Mouse (Mus musculus) intestine, postnatal 0 days (tissue): ENCODE measurements around the gene Tmem40. TPM values are rescaled to one million over a fixed set of nuclear protein-coding genes. Genes with fewer than 3 reads are reported as not detected.

Source experiments
- ATAC-seq: fragments of 200-750 bp; cut with Nextera tagmentation; 2 replicates; pipeline ENCODE4 v1.8.0; 2017; ENCODE audit warnings: mild to moderate bottlenecking, moderate TSS enrichment, moderate library complexity
- H3K27ac ChIP-seq: fragments of 300-500 bp; sonication (generic); 2 replicates; pipeline ENCODE4 v1.5.1; 2014; ENCODE audit warnings: mild to moderate bottlenecking, low read depth, low read length, moderate library complexity
- H3K27me3 ChIP-seq: fragments of 300-500 bp; sonication (generic); replicated peaks from 2 replicates; pipeline ENCODE4 v1.6.1; 2014; ENCODE audit warnings: low read length, mixed read lengths; ENCODE audit not compliant: control insufficient read depth, insufficient read depth
- H3K36me3 ChIP-seq: fragments of 300-500 bp; sonication (generic); 2 replicates; pipeline ENCODE4 v1.6.1; 2014; ENCODE audit warnings: mild to moderate bottlenecking, moderate library complexity; ENCODE audit not compliant: control insufficient read depth, insufficient read depth
- H3K4me1 ChIP-seq: fragments of 300-500 bp; sonication (generic); replicated peaks from 2 replicates; pipeline ENCODE4 v1.6.1; 2014; ENCODE audit warnings: antibody characterized with exemption, low read length, mixed read lengths; ENCODE audit not compliant: control insufficient read depth, insufficient read depth
- H3K4me2 ChIP-seq: fragments of 300-500 bp; sonication (generic); replicated peaks from 2 replicates; pipeline ENCODE4 v1.6.1; 2014; ENCODE audit warnings: low read depth, mild to moderate bottlenecking, moderate library complexity
- H3K4me3 ChIP-seq: fragments of 300-500 bp; sonication (generic); 2 replicates; pipeline ENCODE4 v1.5.1; 2014; ENCODE audit warnings: low read depth, low read length
- H3K9ac ChIP-seq: fragments of 300-500 bp; sonication (generic); 2 replicates; pipeline ENCODE4 v1.6.1; 2014; ENCODE audit warnings: mild to moderate bottlenecking, low read depth, low read length
- H3K9me3 ChIP-seq: fragments of 300-500 bp; sonication (generic); 2 replicates; pipeline ENCODE4 v1.6.1; 2016; ENCODE audit warnings: mixed run types; ENCODE audit not compliant: control insufficient read depth
- CTCF ChIP-seq: sonication (generic); IDR thresholded peaks from 2 replicates; pipeline ENCODE4 v1.5.1; 2016; ENCODE audit warnings: low read depth, mild to moderate bottlenecking, control low read depth, antibody characterized with exemption, moderate library complexity
- WGBS: fragments of 180-500 bp; shearing (Covaris S2); extraction: QIAGEN DNeasy Blood & Tissue Kit; methylation state at CpG from one replicate; pipeline ENCODE4 v1.1.7; 2014; 5-methylcytosine and 5-hydroxymethylcytosine counted together
- polyA plus RNA-seq: library from polyadenylated mRNA; unstranded; fragments of >200 nt; fragmentation: Nextera tagmentation; extraction: Ambion mirVana; gene quantifications from 2 replicates; pipeline ENCODE4 v1.2.1, GENCODE M21; 2015

The Tmem40 gene
- polyA plus RNA-seq = 0.17 and 0.43 TPM in 2 replicates

DNA sequence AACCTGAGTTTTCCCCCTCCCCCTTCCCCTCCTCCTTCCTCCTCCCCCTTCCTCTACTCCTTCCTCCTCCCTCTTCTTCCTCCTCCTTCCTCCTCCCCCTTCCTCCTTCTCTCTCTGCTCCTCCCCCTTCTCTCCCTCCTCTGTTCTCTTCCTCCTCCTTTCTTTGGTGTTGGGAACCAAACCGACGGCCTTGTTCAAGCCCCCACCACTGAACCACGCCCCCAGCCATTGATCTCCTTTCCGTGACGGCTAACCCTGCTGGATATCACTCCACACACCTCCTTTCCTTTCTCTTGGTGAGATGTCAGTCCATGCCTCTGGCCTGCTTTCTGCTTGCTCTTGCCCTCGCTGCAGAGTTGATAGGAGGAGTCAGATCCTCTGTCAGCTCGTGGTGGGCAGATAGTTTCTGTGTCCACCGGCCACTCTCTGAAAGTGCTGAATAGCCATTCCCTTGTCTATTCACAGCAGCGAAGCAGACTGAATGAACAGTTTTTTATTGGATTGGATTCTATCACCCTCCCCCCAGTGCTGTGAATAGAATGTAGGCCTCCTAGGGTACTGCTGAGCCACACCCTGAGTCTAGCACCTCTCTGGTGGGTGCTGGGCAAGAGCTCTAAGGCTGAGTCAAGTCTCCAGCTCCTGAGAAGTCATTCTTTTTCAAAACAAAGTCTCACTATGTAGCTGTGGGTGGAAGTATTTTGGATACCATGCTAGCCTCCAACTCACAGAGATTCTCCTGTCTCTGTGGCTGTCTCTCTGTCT lies at the start of gene Tmem40:
Gene Tmem40 (minus strand): TSS at position 416 of the 762 bp plus-strand sequence.
- Histone ChIP-seq H3K4me1 (no peaks in the 10 kb centered on the region), H3K9ac (no peak within 1 kb of the TSS), H3K27ac (no peak within 1 kb of the TSS), H3K36me3 (no peaks in the 10 kb centered on the region), H3K9me3 (no peaks in the 10 kb centered on the region), H3K27me3 (no peaks in the 10 kb centered on the region), H3K4me2 (0 out of 2 replicates have a peak within 1 kb of the TSS, but pooled peaks have one; percentile 3), H3K4me3 (no peak within 1 kb of the TSS)
- no peak for TF ChIP-seq CTCF
- 9% methylated on average over 9 of the region's 9 CpGs for WGBS
- no peak for ATAC-seq

DNA sequence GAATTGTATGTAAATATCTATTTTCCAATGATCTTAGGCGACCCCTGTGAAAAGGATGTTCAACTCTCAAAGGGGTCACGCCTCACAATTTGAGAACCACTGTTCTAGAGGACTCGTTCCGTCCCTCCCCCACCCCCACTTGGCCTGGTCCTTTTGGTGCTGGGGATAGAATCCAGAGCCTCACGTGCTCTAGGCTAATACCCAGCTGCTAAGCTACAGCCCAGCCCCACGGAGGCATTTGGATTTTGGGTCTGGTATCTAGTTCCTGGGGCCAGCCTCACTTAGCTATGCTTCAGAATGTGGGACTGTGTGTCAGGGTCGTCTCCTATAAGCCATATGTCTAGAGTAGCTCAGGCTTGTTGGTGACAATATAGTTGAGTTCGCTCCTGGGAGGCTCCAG lies 49.4 kb upstream of the Tmem40 start:
- Histone ChIP-seq H3K4me1 (peaks cover 4% of the 10 kb centered on the region; the same call in 1 of the 2 replicates), H3K9me3 (no peaks in the 10 kb centered on the region), H3K36me3 (peaks cover 7% of the 10 kb centered on the region), H3K4me3 (no peak overlapping the region), H3K9ac (no peak overlapping the region), H3K4me2 (no peak overlapping the region), H3K27ac (no peak overlapping the region), H3K27me3 (no peaks in the 10 kb centered on the region)
- ATAC-seq = no peak
- WGBS = 70% methylated on average over 8 of the region's 8 CpGs
- no peak for TF ChIP-seq CTCF

DNA sequence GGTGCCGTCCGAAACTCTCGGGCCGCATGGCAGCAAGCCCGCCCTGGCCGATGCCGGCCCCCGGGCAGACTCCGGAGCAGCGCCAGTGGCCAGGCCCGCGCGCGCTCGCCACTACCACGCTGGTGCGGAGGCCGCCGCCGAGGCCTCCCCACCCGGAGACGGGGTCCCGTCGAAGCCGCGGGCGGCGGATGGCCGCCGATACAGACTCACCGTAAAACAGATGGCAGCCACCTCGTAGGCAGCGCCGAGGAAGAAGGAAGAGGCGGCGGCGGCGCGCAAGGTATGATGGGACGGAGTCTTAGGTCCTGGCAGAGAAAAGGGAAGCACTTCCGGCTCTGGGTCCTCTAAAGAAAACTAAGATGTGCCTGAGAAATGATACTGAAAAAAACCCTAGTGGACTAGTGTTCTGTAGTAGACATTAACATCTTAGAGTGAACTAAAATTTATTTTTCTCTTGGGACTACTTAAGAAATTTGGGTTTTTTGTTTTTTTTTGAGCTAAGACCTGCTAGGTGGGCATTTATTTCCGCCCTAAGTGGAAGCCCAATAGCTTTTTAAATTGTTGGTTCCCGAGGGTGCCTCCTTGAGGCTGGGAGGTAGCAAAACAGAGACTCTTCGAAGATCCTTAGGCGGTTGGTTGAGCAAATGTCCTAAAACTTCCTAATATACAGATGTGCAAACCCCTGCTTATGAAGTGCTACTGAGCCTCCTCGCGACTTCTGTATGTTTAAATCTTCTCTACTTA lies 46.5 kb upstream of the Tmem40 start, which contains the start of gene Rpl32:
Gene Rpl32 (minus strand): TSS at position 260 of the 744 bp plus-strand sequence.
- TF ChIP-seq CTCF = peak; percentile 72
- H3K9me3 ChIP-seq = no peaks in the 10 kb centered on the region
- H3K4me1 ChIP-seq = peaks cover 7% of the 10 kb centered on the region; the same call in 1 of the 2 replicates
- ATAC-seq = peak; percentile 80
- H3K27me3 ChIP-seq = no peaks in the 10 kb centered on the region
- peak within 1 kb of the TSS; percentile 70 for H3K4me2 ChIP-seq
- H3K9ac ChIP-seq = peak within 1 kb of the TSS; percentile 79
- H3K27ac ChIP-seq = peak within 1 kb of the TSS; percentile 94
- H3K4me3 ChIP-seq = peak within 1 kb of the TSS; percentile 66
- H3K36me3 ChIP-seq = peaks cover 34% of the 10 kb centered on the region
- under 1% methylated on average over 47 of the region's 47 CpGs for WGBS

DNA sequence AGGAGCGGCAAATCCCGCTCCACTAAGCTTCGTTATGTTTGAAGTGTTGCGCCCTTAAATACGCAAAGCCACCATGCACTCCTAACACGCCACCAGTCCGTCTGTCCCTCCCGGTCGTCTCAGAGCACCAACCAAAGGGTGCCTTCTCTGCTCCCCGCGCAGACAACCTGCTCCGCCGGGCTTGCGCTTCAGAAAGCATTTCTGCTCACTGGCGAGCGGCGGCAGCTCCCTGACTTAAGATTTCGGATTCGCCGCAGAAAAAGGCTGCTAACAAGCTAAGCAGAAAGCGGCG lies 45.9 kb upstream of the Tmem40 start:
- H3K27me3 ChIP-seq = no peaks in the 10 kb centered on the region
- no peak for TF ChIP-seq CTCF
- peak overlapping the region; percentile 66 for H3K4me3 ChIP-seq
- H3K4me2 ChIP-seq = peak overlapping the region; percentile 70
- H3K9me3 ChIP-seq = no peaks in the 10 kb centered on the region
- WGBS = under 1% methylated on average over 22 of the region's 22 CpGs
- H3K4me1 ChIP-seq = peaks cover 7% of the 10 kb centered on the region; the same call in 1 of the 2 replicates
- H3K36me3 ChIP-seq = peaks cover 34% of the 10 kb centered on the region
- peak overlapping the region; percentile 94 for H3K27ac ChIP-seq
- H3K9ac ChIP-seq = peak overlapping the region; percentile 79
- ATAC-seq = peak; percentile 13; the same call in 1 of the 2 replicates

DNA sequence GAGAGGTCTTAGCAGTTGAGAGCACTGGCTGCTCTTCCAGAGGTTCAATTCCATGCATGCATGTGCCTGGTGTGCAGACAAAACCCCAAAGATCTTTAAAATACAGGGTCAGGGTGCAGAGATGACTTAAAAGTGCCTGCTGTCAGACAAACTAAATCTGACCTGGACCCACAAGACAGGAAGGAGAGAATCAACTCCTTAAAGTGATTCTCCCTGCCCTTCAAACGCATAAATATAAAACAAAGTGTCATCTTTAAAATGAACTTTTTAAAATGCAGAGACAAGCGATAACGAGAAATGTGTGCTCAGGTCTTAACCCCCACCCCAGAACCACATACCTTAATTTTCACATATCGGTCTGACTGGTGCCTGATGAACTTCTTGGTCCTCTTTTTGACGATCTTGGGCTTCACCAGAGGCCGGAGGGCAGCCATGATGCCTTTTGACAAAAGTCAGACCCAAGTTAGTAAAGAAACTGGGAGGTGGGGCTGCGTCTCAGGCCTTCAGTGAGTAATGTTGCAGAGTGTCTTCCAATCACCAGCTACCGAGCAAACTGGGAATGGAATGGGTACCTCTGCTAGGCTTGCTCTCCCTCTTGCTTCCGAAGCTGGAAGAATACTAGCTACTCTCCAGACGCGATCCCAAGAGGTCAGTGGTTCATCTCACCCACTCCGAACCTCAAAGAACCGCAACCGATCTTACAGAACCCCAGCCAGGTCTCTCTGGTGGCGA lies 45.4 kb upstream of the Tmem40 start:
- no peak for ATAC-seq
- Histone ChIP-seq H3K4me3 (peak overlapping the region; percentile 66), H3K9me3 (no peaks in the 10 kb centered on the region), H3K4me2 (peak overlapping the region; percentile 70), H3K27ac (peak overlapping the region; percentile 94), H3K9ac (peak overlapping the region; percentile 79), H3K27me3 (no peaks in the 10 kb centered on the region), H3K4me1 (peaks cover 7% of the 10 kb centered on the region; the same call in 1 of the 2 replicates), H3K36me3 (peaks cover 35% of the 10 kb centered on the region)
- no peak for TF ChIP-seq CTCF
- 1% methylated on average over 15 of the region's 15 CpGs for WGBS
